Mouse (Mus musculus) mature B cell (primary cell): ENCODE results near the gene Olfr213.
"Not testable (repeated sequence)": the region's sequence is repeated elsewhere in the genome, so short reads cannot be mapped to it uniquely, and the experiment has no call there.

Experiments
- in situ Hi-C: fragments of 300-500 bp; cut with MboI; formaldehyde crosslinking; loops from 2 replicates; pipeline ENCODE4 v1.14.3; 2019

Gene Olfr213

DNA sequence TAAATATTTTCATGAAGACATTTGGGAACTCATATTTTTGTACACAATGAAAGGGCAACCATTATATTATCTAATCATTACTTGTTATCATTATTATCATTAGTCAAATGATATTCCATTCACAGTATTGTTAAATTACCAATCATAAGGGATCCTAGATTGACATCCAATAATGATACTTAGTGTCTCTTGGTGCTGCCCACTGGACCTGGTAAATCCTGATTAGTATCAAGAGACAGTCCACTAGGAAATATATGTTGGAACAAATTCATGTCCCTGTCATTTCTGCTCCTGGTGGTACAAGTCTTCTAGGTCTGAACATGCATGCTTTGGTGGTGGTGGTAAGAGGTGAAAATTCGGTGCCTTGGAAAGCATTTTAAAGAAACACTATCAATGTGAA, at the start of gene Olfr213:
Olfr213 (plus strand) TSS at position 301 of the 400 bp plus-strand sequence.
- in situ Hi-C loops, result no loop called here

- in situ Hi-C loops, result no loop called here
Measured at GRCm38 (mm10) chr6:116488791-116489190, 49.5 kb upstream of the Olfr213 start, which contains the start of gene Olfr211. Gene Olfr211, plus strand, starts transcription at chr6:116489091.

GRCm38 (mm10) chr6:116493742-116494141, 44.5 kb upstream of the Olfr213 start:
- in situ Hi-C loops, result no loop called here

DNA sequence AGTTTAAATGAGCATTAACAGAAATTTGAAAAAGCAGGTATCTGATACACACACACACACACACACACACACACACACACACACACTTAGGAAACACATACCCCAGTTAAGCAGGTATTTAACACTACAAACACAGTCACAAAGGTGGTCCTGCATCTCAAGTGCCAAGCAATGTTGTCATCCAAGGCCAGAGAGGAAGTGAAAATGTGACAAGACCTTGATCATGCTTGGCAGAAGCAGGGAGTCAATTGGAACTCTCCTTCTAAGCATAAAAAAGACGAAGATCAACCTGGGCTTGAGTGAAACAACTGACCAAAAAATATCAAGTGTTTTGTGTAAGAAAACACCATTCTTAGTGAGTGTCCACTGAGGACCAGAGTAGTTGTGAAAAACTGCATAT, 42.3 kb upstream of the Olfr213 start:
- in situ Hi-C loops, result no loop called here

GRCm38 (mm10) chr6:116506302-116507003, 31.8 kb upstream of the Olfr213 start, which contains the start of gene Olfr212:
Gene Olfr212, plus strand, starts transcription at chr6:116506516.
- in situ Hi-C loops, result not testable (repeated sequence)

- in situ Hi-C loops, result no loop called here
Measured at GRCm38 (mm10) chr6:116514832-116515231, 23.4 kb upstream of the Olfr213 start.

DNA sequence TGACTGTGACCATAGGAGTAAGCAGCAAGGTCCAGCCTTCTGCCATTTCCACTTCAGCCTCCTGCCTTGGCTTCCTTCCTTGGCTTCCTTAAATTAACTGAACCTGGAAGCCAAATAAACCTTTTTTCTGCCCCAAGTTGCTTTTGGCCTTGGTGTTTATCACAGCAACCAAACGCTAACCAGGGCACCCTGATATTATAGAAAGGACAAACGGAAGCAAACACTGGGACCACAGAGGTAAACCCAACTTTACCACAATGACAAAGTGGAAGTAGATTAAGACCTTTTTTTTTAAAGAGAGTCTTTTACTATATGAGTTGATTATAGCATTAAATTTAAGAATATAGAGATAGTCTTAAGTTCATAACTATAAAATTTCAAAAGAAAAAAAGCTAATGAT, 4.2 kb downstream of the Olfr213 start:
- in situ Hi-C loops, result no loop called here

- in situ Hi-C loops, result not testable (repeated sequence)
Measured at GRCm38 (mm10) chr6:116550841-116551240, 12.6 kb downstream of the Olfr213 start, which contains the start of gene Gm5580. Gene Gm5580, plus strand, starts transcription at chr6:116551141.

DNA sequence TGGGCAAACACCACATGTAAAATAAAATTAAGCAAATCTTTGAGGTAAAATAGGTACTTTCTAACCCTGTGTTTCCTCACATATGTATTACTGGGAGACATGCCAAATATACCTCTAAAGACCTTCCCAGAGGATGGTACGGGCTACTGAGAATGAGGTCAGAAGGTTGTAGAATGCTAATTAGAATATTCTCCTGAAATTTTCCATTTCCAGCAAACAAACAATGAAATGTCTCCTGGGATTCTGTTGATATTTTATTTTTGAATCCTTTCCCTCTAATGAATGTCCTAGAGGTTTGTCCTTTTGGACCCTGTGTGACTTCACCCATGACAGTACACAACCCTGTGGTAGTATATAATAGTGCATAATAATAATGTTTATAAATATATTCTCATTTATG, 15.7 kb downstream of the Olfr213 start, which contains the start of gene Olfr214:
Olfr214 (plus strand) TSS at position 301 of the 400 bp plus-strand sequence.
- in situ Hi-C loops, result no loop called here

DNA sequence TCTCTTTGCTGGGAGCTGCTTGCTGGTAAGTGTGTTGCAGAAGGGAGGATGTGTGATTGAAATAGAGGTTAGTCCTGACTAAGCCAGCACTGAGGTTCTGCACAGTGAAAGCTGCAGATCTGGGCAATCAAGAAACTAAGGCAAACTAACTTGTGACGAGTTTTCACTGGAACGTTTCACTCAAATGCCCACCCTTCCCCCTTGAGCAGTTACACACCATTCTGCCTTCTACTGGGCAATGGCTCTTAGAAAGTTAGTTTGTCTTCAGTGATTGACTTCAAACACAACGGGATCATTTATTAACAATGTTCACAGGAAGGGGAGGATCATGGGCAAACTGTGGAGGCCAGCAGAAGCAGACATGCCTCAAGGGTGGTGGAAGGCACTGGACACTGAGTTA, 16.7 kb downstream of the Olfr213 start:
- in situ Hi-C loops, result no loop called here

- in situ Hi-C loops, result no loop called here
Measured at GRCm38 (mm10) chr6:116569834-116570233, 31.6 kb downstream of the Olfr213 start.

- in situ Hi-C loops, result no loop called here
Measured at GRCm38 (mm10) chr6:116584095-116584494, 45.8 kb downstream of the Olfr213 start, which contains the start of gene Olfr215. Gene Olfr215, minus strand, starts transcription at chr6:116584195.
